Mouse (Mus musculus) urinary bladder, adult 2 months (tissue): Measurements from ENCODE around the gene Snorc. TPM values are rescaled to one million over a fixed set of nuclear protein-coding genes. Genes with fewer than 3 reads are reported as not detected.

ENCODE experiments used
- DNase-seq: peaks from one replicate; pipeline ENCODE4 v3.0.0; 2022; ENCODE audit warnings: low spot score
- polyA plus RNA-seq: library from polyadenylated mRNA; depleted of rRNA; stranded (reverse); fragments of >200 nt; gene quantifications from 2 replicates; pipeline ENCODE4 v1.2.3, GENCODE M21; 2012; rRNA removed

Snorc gene
- polyA plus RNA-seq, 1 experiment: not detected

DNA sequence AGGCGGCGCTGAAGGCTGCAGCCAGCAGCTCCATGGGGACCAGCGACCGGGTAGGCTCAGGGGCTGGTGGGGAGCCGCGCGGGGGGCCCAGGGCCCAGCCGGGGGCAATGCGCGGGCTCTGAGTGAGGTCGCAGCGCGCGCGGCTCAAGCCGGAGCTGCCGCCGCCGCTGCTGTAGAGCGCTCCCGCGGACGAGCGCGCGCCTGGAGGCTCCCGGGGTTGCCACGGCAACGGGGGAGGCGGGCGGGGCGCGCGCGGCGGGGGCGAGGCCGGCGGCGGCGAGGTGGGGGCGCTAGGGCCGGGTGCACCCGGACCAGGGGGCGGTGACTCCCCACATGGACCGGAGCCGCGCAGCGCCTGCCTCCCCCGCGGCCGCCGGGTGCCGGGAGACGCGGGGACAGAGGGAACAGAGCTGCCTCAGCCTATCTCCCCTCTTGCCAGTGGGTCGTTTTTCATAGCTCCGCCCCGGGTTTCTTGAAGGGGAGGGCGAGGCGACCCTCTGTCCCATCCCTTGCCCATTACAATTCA lies 40.2 kb downstream of the Snorc start:
- no peak for DNase-seq

DNA sequence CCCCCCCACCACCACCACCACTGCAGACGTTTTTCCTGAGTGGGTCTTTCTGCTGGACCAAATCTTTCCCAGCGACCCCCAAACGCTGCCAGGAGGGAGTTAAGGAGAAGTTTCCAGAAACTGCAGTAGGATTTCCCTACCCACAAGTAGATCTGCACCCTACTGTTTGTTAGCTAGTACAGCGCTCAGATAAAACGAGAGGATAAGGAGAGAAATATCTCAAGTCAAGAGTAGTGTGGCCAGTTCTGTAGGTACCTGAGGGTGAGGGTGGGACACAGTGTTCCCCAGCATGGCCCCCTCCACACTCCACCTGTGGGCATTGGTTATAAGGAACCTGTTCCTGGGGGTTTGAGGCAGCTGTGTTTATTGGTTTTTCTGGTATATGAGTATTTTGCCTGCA lies 40.8 kb downstream of the Snorc start:
- DNase-seq: no peak

DNA sequence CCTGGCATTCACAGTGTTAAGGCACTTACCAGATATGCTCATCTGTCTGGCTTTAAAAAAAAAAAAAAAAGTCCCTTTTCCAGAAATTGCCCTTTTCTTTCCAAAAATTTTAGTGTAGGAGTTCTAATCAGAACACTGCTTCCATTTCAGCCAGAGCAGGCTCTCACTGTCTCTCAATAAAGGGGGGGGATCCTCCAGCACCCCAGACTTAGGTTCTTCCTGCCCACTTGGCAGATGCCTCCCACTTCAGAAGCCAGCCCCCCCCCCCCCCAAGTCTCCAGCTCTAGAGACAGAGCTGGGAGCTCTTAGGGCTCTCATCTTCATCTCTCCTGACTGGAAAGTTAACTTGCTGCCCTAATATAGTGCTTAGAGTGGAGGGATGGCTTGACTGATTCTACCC lies 50.4 kb downstream of the Snorc start:
- DNase-seq: no peak

DNA sequence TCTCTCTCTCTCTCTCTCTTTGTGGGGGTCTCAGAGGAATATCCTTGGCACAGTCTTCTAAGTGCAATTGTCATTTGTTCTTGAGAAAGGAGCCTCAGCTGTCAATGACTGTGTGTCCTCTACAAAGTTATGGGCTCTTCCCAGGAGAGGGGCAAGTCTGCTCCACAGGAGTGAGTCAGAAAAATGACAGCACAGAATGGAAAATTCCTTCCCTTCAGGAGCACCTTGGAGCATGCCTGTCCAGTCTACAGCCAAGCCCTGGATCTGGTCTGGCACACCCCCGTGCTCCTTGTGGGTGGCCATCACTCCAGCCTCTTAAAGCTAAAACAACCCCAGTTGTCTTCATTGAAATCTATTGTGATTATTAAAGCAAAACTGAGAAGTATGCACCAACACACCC lies 51.5 kb downstream of the Snorc start:
- DNase-seq: no peak

DNA sequence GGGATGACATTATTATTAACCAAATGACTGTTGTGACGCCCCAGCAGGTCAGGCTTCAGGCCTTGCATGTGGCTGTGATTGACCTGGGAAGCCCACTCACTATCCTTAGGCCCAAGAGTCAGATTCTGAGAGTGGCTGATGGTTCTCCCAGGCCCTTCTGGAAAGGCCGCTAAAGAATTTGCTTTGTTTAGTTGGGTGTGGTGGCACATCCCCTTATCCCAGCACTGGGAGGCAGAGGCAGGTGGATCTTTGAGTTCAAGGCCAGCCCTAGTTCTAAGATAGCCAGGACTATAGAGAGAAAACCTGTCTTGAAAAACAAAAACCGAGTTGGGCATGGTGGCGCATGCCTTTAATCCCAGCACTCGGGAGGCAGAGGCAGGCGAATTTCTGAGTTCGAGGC lies 55.0 kb downstream of the Snorc start:
- DNase-seq: no peak

Other genes with a start within 250 kb of the Snorc start
- gene Efhd1, start 205.9 kb upstream of the Snorc start, polyA plus RNA-seq: 4.9 TPM in 2 replicates
- 30.7 and 40.0 TPM in 2 replicates for gene Gigyf2, start 143.3 kb upstream of the Snorc start, polyA plus RNA-seq
- 0.21 and 0.27 TPM in 2 replicates for gene Kcnj13, start 75.5 kb upstream of the Snorc start, polyA plus RNA-seq
- gene Neu2, start 39.6 kb downstream of the Snorc start, polyA plus RNA-seq: 0.93 and 1.5 TPM in 2 replicates
- 5.6 and 6.3 TPM in 2 replicates for gene Ngef, start 103.6 kb downstream of the Snorc start, polyA plus RNA-seq
- 8.5 and 12.4 TPM in 2 replicates for gene Inpp5d, start 150.0 kb downstream of the Snorc start, polyA plus RNA-seq